Mouse (Mus musculus): ENCODE results near the gene Smyd3.

The Smyd3 gene

DNA sequence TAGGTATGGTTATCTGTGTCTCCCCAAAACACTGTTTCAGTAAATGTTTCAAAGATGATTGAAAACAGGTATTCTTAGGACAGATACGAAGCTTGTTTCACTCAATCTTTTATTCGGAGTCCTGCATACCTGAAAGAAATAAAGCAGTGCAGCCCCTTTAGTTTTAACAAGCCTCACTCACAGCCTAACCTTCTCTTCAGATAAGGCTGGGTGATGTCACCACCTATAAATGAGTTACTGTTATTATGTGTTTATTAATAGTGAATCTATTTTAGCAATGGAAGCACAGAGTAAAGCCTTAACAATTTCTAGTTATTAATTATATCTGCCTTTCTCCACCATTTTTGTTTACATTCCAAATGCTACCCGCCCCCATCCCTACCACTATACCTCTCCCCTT is 228.1 kb downstream of the Smyd3 start:
- DNase-seq (ENCODE audit: low spot score) = no peak

DNA sequence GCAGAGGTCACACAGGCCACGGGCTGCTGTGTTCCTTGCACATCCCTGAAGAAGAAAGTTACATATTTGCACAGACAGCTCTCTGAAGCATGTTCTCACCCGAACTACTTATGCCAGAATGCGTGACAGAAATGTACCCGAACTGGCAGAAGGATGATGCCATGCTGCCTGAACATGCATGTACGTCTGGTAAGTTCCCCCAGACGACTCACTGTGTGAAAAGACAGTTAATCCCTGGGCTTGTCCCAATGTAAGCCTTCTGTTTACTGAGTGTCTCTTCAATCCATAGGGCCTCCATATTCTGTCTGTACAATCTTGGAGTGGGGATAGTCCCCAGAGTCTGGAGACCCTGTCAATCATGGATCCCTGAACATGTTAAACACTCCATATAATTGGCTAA is 231.1 kb downstream of the Smyd3 start:
- no peak for DNase-seq (ENCODE audit: low spot score)

DNA sequence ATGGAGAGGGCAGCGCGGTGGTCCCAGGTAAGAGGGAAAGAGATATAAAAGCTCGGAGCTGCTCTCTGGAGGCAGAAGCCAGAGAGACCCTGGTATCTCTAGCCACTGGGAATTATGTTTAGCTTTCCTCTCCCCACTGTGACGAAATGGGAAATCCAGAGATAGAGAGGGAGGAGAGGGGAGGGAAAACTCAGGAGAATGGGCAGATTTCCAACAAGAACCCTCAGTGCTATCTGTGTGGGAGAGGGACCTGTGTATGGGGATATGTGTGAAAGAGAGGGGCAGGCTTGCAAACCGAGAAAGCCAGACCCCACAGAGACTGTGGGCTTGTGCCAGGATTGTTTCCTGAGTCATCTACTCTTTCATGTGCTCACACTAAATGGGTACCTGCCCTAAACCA is 235.0 kb downstream of the Smyd3 start:
- DNase-seq (ENCODE audit: low spot score) = no peak

DNA sequence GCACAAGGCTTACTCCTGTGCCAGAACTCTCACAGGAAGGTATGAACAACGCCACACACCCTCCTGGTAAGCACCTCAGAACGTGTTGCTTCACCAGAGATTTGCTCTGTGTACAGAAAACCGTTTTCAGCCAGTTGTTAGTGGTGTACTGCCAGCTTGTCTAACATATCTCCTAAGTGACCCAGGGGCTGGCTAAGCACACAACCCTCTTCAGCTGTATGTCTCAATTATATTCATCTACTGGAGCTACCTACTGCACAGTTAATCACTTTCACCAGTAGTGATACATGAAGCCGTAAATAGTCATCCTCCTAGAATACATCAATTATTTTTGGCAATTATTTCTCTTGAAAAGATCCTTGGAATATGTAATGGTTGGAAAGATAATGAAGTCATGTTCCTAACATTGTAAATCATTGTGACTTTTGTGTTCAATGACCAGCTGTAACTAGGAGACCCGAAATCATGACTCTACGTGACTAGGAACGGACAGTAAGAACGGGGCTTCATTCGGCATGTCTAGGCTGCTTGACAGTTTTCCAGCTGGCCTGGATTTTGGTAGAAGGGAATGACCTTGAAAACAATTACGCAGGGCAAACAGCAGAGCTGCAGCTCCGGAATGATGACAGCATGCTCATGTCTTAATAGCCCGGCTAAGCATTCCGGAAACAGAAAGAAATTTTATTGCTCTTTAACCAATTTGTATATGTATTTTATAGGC is 236.3 kb downstream of the Smyd3 start:
- DNase-seq (ENCODE audit: low spot score) = no peak

DNA sequence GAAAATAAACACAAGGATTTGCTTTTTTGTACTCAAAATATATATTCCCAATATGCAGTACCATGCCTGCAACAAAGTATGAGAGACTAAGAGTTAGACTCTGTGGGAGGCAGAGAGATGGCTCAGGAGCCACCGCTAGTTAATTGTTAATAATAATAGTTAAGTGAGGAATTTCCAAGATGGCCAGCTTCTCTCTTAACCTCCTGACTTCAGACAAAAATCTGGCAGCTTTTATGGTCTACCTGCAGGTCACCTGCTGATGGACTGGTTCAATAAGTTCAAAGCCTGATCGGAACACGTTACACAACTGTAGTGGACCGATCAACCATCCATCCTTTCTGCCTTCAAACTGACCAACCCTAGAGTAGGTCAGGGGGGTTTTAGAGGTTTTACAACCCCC is 238.7 kb downstream of the Smyd3 start:
- DNase-seq (ENCODE audit: low spot score) = no peak

DNA sequence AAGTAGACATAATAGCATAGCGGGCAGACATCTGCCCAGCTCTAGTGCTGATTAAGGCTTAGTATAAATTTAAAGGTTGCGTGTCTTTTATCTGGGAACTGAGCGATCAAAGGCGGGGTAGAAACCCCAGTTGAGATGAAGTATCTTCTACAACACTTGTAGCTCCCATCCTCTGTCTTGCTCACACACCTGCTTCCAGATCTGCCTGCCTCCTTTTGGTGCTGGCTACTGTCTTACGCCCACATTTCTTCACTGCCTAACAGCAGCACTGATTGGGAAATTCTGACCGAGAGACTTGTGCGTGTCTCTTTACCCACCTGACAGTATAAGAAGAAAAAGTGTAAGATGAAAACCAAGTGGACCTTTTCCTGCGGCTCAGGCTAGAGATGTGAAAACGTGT is 240.5 kb downstream of the Smyd3 start:
- no peak for DNase-seq (ENCODE audit: low spot score)

DNA sequence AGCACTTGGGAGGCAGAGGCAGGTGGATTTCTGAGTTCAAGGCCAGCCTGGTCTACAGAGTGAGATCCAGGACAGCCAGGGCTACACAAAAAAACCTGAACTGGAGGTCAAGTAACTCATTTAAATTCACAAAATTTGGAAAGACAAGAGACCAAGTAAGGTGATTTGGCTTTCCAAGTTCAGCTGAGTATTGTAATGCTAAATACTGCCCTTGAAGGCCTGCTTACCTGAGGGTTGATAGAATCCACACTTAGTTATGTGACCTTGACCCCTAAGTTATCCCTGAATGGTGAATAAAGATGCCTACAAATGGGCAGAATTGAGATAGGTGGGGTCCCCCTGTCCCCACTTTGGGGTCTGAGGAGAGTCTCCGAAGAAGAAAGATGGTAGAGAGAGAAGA is 241.0 kb downstream of the Smyd3 start:
- no peak for DNase-seq (ENCODE audit: low spot score)

DNA sequence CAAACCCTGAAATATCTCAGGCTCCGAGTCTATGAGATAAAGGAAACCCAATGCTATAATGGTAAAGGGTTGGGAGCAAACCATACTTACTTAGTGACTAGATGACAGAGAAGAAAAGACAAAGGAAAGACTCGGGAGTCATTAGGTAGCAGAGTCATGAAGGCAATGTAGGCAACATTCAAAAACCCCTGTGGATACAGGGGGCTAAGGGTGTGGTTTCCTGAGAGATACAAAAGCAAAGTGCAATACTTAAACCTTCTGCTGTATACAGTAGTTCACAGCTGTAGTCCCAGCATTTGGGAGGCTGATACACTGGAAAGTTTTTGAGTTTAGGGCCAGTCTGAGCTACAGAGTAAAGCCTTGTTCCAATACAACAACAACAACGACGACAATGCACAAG is 244.9 kb downstream of the Smyd3 start:
- no peak for DNase-seq (ENCODE audit: low spot score)

DNA sequence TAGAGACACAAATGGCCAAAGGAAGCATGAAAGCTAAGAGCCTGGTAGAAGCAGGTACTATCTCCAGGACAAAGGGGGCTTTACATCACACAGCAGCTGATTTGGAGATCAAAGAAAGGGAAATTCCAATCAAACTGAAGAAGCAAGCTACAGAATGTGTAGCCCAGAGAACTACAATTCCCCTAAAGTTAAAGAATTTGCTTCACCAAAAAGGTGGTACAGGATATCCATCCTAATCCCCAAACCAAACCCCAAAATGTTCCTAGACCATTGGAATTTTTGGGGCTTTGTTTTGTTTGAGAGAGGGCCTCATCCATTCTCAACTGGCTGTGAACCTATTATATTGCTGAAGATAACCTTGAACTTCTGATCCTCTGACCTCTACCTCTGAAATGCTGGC is 245.5 kb downstream of the Smyd3 start:
- no peak for DNase-seq (ENCODE audit: low spot score)

DNA sequence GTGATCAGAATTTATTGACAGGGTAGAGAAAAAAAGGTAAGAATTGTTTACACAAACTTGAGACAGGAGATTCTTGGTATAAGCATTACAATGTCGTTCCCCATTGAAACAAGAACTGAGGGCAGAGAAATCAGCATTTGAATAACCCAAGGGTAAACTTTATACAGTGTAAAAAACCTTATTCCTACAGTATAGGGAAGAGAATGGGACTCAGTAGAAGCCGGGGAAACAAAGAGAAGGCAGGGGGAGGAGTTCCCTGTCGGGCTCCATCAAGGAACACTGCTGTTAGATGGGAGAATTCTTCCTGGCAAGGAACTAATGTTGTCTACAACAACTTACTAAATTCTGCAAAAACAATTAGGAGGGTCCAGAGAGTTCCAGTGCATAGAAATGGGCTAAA is 250.9 kb downstream of the Smyd3 start:
- DNase-seq (ENCODE audit: low spot score) = no peak

DNA sequence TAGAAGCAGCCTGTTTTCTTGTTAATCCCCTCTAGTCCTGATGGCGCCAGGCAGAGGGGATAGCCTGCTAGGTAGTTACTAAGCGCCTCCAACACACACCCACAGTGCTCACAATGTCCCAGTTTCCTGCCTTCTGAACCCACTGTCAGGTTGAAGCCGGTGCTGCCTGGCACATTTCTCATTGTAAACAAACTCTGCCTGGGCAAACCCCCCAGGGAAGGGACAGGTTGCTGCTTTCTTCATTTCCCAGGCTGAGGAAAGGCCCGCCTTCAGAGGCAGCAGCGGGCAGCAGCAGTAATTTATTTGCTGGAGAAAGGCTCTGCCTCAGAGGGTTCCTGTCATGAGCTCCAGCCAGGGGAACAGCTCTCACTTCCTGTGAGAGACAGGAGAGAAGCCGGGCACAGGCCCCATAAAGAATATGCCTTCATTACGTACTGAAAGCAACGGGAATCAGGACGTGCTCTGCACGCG is 256.3 kb downstream of the Smyd3 start:
- no peak for DNase-seq (ENCODE audit: low spot score)

DNA sequence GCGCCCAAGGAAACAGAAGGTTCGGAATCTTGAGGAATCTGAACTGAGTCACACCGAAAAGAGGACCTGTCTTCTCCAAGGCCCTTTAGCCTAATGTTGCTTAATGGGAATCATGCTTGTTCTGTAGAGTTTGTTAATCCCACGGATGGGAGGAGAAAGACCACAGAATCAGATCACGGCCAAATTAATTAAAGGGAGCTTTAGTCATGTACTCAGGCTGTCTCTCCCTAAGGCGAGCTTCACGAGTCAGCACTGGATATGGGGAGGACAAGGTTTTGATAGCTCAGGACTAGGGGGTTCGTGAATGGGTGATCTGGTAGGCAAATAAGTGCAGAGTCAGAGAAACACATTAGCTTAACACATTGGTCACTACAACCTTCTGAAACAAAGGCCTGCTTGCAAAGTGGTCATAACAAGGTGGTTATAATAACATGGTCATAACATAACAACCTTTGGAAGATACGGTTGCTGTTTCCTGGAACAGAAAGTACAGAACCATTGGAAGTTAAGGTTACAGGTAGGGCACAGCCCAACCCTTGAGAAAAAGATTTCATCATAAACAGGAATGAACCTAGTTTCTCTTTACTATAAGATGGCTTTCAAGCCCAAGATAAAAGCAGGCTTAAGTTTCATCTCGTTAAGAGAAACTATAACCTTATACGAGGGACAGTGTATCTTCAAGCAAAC is 261.9 kb downstream of the Smyd3 start:
- DNase-seq (ENCODE audit: low spot score) = no peak

DNA sequence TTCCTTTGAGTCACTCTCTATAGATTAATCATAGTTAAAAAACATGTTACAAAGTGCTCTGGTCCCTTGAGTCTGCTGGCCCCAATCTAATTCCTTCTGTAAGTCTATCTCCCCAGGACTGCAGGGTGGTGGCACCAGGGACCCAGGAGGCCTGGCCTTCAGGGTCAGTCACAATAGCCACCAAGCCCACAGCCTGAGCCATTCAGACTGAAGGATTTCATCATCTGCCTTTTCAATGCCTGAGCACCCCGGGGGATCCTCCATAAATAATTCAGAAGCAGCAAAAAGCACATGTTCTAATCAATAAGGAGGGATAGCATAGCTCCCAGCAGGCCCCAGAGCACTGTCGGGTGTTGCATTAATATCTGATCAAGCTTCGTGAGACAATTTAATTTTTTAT is 263.3 kb downstream of the Smyd3 start:
- no peak for DNase-seq (ENCODE audit: low spot score)

DNA sequence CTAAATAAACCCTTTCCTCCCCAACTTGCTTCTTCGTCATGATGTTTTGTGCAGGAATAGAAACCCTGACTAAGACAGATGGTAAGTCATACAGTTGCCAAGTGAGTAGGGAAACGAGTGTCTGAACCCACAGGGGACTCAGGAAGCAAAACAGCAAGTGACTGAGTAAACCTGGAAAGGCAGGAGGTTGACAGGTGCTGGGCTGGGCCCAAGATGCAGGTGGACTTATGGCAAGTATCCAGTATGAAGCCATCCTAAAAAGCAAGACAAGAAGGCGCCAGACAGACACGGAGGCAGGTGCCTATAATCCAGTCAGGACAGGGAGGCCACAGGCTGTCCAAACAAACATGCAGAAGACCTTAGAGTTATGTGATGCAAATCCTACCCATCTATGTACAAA is 265.2 kb downstream of the Smyd3 start:
- DNase-seq (ENCODE audit: low spot score) = no peak

DNA sequence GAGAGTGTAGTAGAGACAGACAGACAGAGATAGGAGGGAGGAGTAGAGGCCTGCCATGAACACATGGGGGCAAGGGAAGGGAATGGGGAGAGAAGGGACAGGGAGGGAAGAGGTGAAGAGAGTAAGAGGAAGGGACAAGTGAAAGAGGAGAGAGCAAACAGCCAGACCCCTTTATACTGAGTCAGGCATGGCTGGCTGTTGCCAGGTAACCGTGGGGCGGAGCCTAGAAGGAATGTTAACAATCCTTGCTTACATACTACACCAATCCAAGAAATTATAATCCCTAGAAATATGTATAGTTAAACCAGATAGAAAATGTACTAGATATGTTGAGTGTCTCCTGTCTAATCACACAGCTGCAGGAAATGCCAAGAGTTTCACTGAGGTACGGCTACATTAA is 267.5 kb downstream of the Smyd3 start:
- DNase-seq (ENCODE audit: low spot score) = no peak

DNA sequence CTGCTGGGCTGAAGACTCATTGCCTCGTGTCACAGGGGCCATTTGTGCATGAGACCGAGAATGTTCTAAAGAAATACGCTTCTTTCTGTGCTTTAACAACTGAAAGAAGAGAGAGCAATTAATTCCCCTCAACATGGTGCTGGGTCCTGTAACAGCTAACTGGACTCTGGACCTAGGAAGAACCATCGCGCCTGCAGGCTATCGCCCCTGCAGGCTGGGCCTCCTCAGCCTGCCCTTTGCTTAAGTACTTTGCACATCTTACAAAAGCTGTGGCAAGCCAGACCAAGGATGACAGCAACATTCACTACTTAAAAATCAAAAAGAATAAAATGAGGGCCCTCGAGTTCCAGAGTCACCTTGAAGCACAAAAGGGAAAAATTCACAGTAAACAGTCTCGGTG is 274.3 kb downstream of the Smyd3 start:
- DNase-seq (ENCODE audit: low spot score) = no peak

DNA sequence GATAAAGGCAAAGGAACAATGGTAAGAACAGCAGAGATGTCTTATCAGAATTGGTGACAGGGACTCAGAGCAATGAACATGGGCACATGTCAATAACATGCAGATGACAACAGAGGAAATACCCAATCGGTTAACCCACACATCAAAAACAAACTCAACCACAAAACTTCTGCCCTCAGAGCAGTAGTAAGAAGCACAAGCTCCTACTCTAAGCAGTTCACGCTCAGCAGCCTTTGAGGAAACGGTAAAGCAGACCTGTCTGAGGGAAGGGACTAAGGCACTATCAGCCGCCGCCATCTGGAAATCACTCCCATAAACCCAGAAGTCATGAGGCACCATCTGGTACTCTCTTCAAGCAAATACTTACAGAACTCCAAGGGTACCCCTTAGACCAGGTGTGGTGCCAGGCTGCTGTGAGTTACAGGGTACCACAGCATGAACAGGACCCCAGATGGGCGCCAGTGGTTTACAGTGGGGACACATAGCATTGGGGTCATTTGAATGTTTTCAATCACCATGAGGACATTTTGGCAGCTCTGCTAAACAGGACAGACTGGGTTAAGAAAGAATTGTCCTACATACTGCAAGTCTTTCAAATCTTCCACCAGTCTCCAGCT is 277.1 kb downstream of the Smyd3 start:
- no peak for DNase-seq (ENCODE audit: low spot score)

DNA sequence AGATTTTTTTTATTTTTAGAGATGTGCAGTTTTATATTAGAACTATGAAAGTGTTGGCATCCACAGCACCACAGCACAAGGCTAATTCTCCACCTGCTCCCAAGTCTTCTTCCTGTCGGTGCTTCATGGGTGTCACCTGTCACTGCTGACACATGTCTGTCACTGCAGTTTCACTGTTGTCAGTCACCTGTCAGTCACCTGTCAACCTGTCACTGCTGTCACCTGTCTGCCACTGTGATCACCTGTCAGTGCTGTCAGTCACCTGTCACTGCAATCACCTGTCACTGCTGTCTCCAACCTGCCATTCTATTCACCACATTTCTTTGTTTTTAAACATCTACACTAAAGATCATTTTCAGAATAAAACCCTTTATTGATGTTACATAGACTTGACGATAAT is 279.2 kb downstream of the Smyd3 start:
- no peak for DNase-seq (ENCODE audit: low spot score)

DNA sequence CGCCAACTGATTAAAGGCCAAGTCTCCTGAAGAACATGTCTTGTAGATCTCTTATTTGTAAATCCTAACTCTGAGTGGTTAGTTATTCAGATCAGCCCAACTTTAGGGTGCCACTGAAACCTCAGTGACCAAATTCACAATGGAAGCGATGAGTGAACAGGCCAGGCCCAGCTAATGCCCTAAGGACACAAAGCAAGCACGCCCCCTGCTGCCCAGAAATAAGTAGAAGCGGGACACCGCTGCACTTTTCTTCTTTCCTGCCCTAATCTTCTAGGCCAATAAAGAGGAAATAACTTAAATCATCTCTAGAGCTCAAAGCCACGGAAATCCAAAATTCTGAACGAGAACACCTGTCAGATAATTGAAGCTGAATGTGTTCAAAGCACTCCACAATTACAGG is 279.9 kb downstream of the Smyd3 start:
- DNase-seq (ENCODE audit: low spot score) = no peak

DNA sequence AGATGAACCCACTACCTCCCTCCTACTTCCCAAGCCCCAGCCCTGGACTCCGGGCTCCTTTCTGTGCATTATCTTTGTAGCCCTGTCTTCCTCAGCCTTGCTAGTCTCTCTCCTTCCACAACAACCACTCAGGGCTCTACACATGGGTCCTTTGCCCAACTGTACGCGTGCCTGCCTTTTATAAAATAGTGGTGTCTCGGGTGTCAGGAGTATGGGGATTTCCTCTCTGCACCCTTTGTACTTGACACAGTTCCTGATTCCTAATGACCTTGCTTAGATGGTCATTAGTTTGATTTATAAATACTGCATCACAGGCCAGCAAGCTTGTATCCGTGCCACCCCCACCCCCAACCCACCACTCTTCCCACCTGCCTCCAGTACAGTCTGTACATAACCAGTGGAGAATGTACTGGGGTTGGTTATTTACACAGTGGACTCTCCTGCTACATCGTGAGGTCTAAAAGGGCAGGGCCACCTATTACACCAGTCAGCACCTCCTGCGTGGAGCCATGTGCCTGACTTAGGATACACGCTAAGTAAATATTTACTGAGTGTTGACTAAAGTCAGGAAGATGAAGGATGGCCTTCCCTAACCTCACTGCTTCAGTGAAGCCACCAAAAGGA is 281.5 kb downstream of the Smyd3 start:
- DNase-seq (ENCODE audit: low spot score) = no peak

DNA sequence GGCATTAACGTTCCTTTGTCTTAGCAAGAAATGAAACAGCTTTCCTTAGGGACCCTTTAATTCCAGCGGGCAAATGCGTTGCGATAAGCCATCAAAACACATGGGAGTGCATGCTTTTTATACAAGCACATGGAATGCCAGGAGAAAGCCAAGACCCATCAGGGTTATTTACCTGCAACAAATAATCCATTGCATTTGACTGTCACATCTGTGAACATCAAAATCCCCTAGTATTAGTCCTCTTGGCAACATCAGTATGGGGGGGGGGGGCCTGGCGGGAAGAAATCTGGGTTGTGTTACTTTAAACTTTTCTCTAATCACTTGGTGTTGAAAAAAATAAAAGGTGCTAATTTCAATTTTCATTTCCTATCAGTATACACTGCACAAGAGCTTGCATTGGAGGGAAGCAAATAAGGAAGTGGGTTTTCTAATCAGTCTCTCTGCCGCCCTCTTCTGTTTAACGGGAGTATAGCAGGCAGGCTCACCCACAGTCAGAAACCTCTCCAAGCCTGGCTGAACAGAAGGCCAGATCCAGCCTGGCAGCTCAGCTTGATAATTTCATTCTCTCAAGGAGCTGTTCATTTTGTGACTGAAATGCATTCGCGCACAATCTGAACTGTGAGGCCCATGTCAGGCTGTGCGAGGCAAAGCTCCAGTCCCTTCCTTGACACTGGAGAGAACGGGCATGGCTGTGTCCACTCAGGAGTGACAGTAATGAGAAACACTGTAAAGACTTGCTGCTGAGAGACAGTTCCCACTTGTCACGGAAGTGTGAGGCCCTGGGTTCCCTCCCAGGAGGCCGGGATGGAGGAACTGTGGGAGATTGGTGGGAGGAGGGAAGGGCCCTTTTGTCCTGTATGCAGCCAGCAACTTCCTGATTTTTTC is 285.8 kb downstream of the Smyd3 start:
- peak; percentile 71 for DNase-seq (ENCODE audit: low spot score)

DNA sequence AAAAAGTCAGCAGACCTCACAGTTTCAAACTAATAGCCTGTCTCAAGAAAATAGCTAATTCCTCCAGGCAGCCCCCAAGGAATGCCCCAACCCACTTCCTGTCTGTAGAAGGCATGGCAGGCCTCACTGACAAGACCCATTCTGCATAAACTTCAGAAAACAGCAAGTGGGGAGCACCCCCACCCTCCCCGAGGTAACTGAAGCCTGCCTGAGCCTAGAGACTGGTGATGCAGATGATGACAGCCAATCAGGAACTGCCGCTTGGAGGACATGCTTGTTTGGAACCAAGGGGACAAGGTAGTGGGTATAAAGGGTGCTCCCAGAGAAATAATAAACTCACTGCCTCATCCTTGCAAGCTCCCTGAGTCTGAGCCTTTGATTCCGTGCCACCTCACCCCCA is 288.3 kb downstream of the Smyd3 start:
- no peak for DNase-seq (ENCODE audit: low spot score)

Measured in MN1 (cell line).